Mouse (Mus musculus) ovary, postnatal 10 days (tissue): ENCODE measurements around the gene Gm10778.

Experiments
- DNase-seq: peaks from one replicate; pipeline ENCODE4 v3.0.0; 2022; ENCODE audit warnings: low spot score

Gene Gm10778

GRCm38 (mm10) chr10:81648803-81649775 lies at the start of gene Gm10778:
Gene Gm10778 (plus strand): TSS chr10:81649059.
- DNase-seq = peak; percentile 60

GRCm38 (mm10) chr10:81599630-81600029 lies 49.2 kb upstream of the Gm10778 start:
- DNase-seq = no peak

GRCm38 (mm10) chr10:81600096-81600495 lies 48.8 kb upstream of the Gm10778 start:
- DNase-seq = no peak

GRCm38 (mm10) chr10:81600738-81601203 lies 48.1 kb upstream of the Gm10778 start, which contains the start of gene Tle6:
Gene Tle6 (minus strand): TSS chr10:81601073.
- DNase-seq = peak; percentile 88

GRCm38 (mm10) chr10:81601396-81601905 lies 47.4 kb upstream of the Gm10778 start:
- DNase-seq = no peak

GRCm38 (mm10) chr10:81602741-81603151 lies 46.1 kb upstream of the Gm10778 start:
- DNase-seq = no peak

GRCm38 (mm10) chr10:81604019-81604967 lies 44.6 kb upstream of the Gm10778 start:
- no peak for DNase-seq

- DNase-seq = peak; percentile 71
Observed at GRCm38 (mm10) chr10:81604968-81605665, 43.7 kb upstream of the Gm10778 start.

GRCm38 (mm10) chr10:81605666-81605973 lies 43.2 kb upstream of the Gm10778 start:
- DNase-seq = no peak

- DNase-seq = peak; percentile 67
Observed at GRCm38 (mm10) chr10:81605974-81606751, 42.7 kb upstream of the Gm10778 start, which contains the start of gene BC025920. Gene BC025920 (plus strand): TSS chr10:81606270.

- no peak for DNase-seq
Observed at GRCm38 (mm10) chr10:81608308-81608707, 40.6 kb upstream of the Gm10778 start.

GRCm38 (mm10) chr10:81612779-81613178 lies 36.1 kb upstream of the Gm10778 start:
- no peak for DNase-seq

- DNase-seq = no peak
Observed at GRCm38 (mm10) chr10:81615486-81615885, 33.4 kb upstream of the Gm10778 start.

- DNase-seq = no peak
Observed at GRCm38 (mm10) chr10:81619976-81620375, 28.9 kb upstream of the Gm10778 start.

- DNase-seq = no peak
Observed at GRCm38 (mm10) chr10:81620786-81621185, 28.1 kb upstream of the Gm10778 start.

GRCm38 (mm10) chr10:81623441-81623840 lies 25.4 kb upstream of the Gm10778 start:
- DNase-seq = no peak

GRCm38 (mm10) chr10:81626101-81626993 lies 22.5 kb upstream of the Gm10778 start:
- no peak for DNase-seq

GRCm38 (mm10) chr10:81626994-81627835 lies 21.6 kb upstream of the Gm10778 start, which contains the start of gene Sirt6:
Gene Sirt6 (minus strand): TSS chr10:81627797.
- peak; percentile 84 for DNase-seq

GRCm38 (mm10) chr10:81627836-81628220 lies 21.0 kb upstream of the Gm10778 start:
- no peak for DNase-seq
